ENCODE assay signal across 8 mouse cellular contexts in the genomic region with DNA sequence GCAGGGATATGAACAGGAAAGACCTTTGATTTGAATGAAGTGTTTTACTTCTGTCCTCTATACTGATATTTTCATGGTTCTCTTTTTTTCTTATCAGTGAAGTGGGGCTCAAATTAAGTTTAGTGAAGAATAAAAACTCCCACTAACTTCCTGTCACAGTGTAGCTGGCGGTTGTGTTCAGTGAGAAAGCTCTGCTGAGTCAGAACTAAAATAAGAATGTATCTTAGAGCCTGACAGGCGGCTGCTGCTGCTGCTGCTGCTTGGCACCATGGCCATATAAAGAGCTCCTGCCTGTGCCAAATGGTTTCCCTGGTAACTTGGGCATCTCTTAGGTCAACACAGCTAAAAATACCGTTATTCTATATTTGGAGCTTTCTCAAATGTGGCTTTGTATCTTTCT.
DNase-seq lines count a peak whose midpoint lies in the region; ATAC-seq and TF ChIP-seq lines count a peak whose summit lies in the region.

No protein-coding gene starts in this region.

- H3K4me2 ChIP-seq in forebrain, embryonic 14.5 days (ENCODE audit: low read length), result peak overlapping the region; percentile 19; the same call in 1 of the 2 replicates
- peak overlapping the region; percentile 25 for H3K4me2 ChIP-seq in hindbrain, postnatal 0 days (ENCODE audit: low read depth, low read length)
- H3K4me2 ChIP-seq in midbrain, embryonic 11.5 days, result no peak overlapping the region
- no peak overlapping the region for H3K4me2 ChIP-seq in stomach, embryonic 15.5 days

- no peaks in the 10 kb centered on the region for H3K27me3 ChIP-seq in forebrain, embryonic 14.5 days (replicated peaks; ENCODE audit: control insufficient read depth, insufficient read depth, low read length)
- H3K27me3 ChIP-seq in hindbrain, postnatal 0 days (ENCODE audit: insufficient read depth, low read length), result no peaks in the 10 kb centered on the region
- no peaks in the 10 kb centered on the region for H3K27me3 ChIP-seq in midbrain, embryonic 11.5 days (ENCODE audit: control insufficient read depth, insufficient read depth, low read length)
- H3K27me3 ChIP-seq in stomach, embryonic 15.5 days (replicated peaks), result no peaks in the 10 kb centered on the region

- peak overlapping the region; percentile 78 for H3K27ac ChIP-seq in forebrain, embryonic 14.5 days (ENCODE audit: low read depth, low read length)
- peak overlapping the region; percentile 55 for H3K27ac ChIP-seq in hindbrain, postnatal 0 days
- H3K27ac ChIP-seq in midbrain, embryonic 11.5 days (ENCODE audit: low read depth, low read length), result peak overlapping the region; percentile 32
- peak overlapping the region; percentile 79; the same call in 1 of the 2 replicates for H3K27ac ChIP-seq in stomach, embryonic 15.5 days

- H3K36me3 ChIP-seq in forebrain, embryonic 14.5 days (ENCODE audit: control insufficient read depth, insufficient read depth, low read length), result no peaks in the 10 kb centered on the region
- no peaks in the 10 kb centered on the region for H3K36me3 ChIP-seq in hindbrain, postnatal 0 days (ENCODE audit: insufficient read depth, low read length)
- no peaks in the 10 kb centered on the region for H3K36me3 ChIP-seq in midbrain, embryonic 11.5 days (ENCODE audit: control insufficient read depth, insufficient read depth, low read length)
- no peaks in the 10 kb centered on the region for H3K36me3 ChIP-seq in stomach, embryonic 15.5 days

- ATAC-seq in activated CD4-positive, CD25-positive, alpha-beta regulatory T cell, adult 4 months, result peak; percentile 89
- peak; percentile 81 for ATAC-seq in forebrain, embryonic 14.5 days
- ATAC-seq in hindbrain, postnatal 0 days, result peak; percentile 75
- no peak for ATAC-seq in midbrain, embryonic 11.5 days (ENCODE audit: low FRiP score)
- peak; percentile 67; the same call in 1 of the 2 replicates for ATAC-seq in stomach, embryonic 15.5 days (ENCODE audit: insufficient read depth, low FRiP score, low read depth)
- no peak for ATAC-seq in monocyte, adult 5-6 weeks (replicated peaks; ENCODE audit: insufficient number of reproducible peaks, low FRiP score, low TSS enrichment, poor library complexity, severe bottlenecking)

- no peak overlapping the region; the same call in 1 of the 2 replicates for H3K9ac ChIP-seq in forebrain, embryonic 14.5 days (ENCODE audit: low read length)
- H3K9ac ChIP-seq in hindbrain, postnatal 0 days (replicated peaks; ENCODE audit: low read length), result no peak overlapping the region
- no peak overlapping the region for H3K9ac ChIP-seq in midbrain, embryonic 11.5 days (ENCODE audit: low read length)
- no peak overlapping the region for H3K9ac ChIP-seq in stomach, embryonic 15.5 days

- peaks cover 31% of the 10 kb centered on the region for H3K4me1 ChIP-seq in forebrain, embryonic 14.5 days (ENCODE audit: control insufficient read depth, insufficient read depth, low read length)
- H3K4me1 ChIP-seq in hindbrain, postnatal 0 days (ENCODE audit: insufficient read depth, low read length), result peaks cover 32% of the 10 kb centered on the region
- peaks cover 11% of the 10 kb centered on the region for H3K4me1 ChIP-seq in midbrain, embryonic 11.5 days (ENCODE audit: control insufficient read depth, insufficient read depth, low read length)
- peaks cover 8% of the 10 kb centered on the region; the same call in 1 of the 2 replicates for H3K4me1 ChIP-seq in stomach, embryonic 15.5 days

- DNase-seq in layer of hippocampus, adult 11-12 months (ENCODE audit: low spot score), result peak; percentile 62
- no peak for DNase-seq in layer of hippocampus, postnatal 25 days (ENCODE audit: extremely low spot score in 1 of 2, low spot score in 1 of 2)
- peak; percentile 83 for DNase-seq in forebrain, embryonic 14.5 days (ENCODE audit: low spot score)
- peak; percentile 75 for DNase-seq in hindbrain, postnatal 0 days (ENCODE audit: low spot score)
- DNase-seq in midbrain, embryonic 11.5 days (ENCODE audit: low spot score, missing footprints), result no peak

- no peak overlapping the region for H3K4me3 ChIP-seq in forebrain, embryonic 14.5 days (ENCODE audit: low read depth, low read length)
- H3K4me3 ChIP-seq in hindbrain, postnatal 0 days (ENCODE audit: low read length), result no peak overlapping the region
- H3K4me3 ChIP-seq in midbrain, embryonic 11.5 days (ENCODE audit: low read depth, low read length), result no peak overlapping the region
- H3K4me3 ChIP-seq in stomach, embryonic 15.5 days (replicated peaks), result no peak overlapping the region

- WGBS in forebrain, embryonic 14.5 days, result 5% methylated on average over 3 of the region's 3 CpGs
- WGBS in hindbrain, postnatal 0 days, result 15% methylated on average over 3 of the region's 3 CpGs
- WGBS in midbrain, embryonic 11.5 days, result 78% methylated on average over 3 of the region's 3 CpGs
- 26% methylated on average over 3 of the region's 3 CpGs for WGBS in stomach, embryonic 15.5 days

- no peaks in the 10 kb centered on the region for H3K9me3 ChIP-seq in forebrain, embryonic 14.5 days (replicated peaks; ENCODE audit: control insufficient read depth, low read length)
- no peaks in the 10 kb centered on the region for H3K9me3 ChIP-seq in hindbrain, postnatal 0 days (ENCODE audit: low read length)
- H3K9me3 ChIP-seq in midbrain, embryonic 11.5 days (ENCODE audit: control insufficient read depth, low read length), result no peaks in the 10 kb centered on the region
- no peaks in the 10 kb centered on the region for H3K9me3 ChIP-seq in stomach, embryonic 15.5 days

- TF ChIP-seq CTCF in hindbrain, postnatal 0 days (IDR thresholded peaks at IDR 0.05; ENCODE audit: low read depth), result no peak

Comparison
In these comparisons a context has a peak if more than half of its experiments do, and no peak if none do; other contexts are left out.
1. DNase-seq: peak in layer of hippocampus, adult 11-12 months (single experiment), forebrain, embryonic 14.5 days (single experiment) and hindbrain, postnatal 0 days (single experiment); none in layer of hippocampus, postnatal 25 days (0 of 2) and midbrain, embryonic 11.5 days (single experiment).
2. ATAC-seq: peak in activated CD4-positive, CD25-positive, alpha-beta regulatory T cell, adult 4 months (single experiment), forebrain, embryonic 14.5 days (single experiment), hindbrain, postnatal 0 days (single experiment) and stomach, embryonic 15.5 days (single experiment); none in midbrain, embryonic 11.5 days (single experiment) and monocyte, adult 5-6 weeks (single experiment).
3. H3K4me2 ChIP-seq: peak in forebrain, embryonic 14.5 days (single experiment) and hindbrain, postnatal 0 days (single experiment); none in midbrain, embryonic 11.5 days (single experiment) and stomach, embryonic 15.5 days (single experiment).
4. Peak in every context shown above with its lines, with median percentiles within 50 percentile points of each other: H3K27ac ChIP-seq.